Mouse (Mus musculus): ENCODE results near the gene Scgb1b24. TPM values are rescaled to one million over a fixed set of nuclear protein-coding genes. Genes with fewer than 3 reads are reported as not detected.

Scgb1b24 gene
- polyA plus RNA-seq (2016; fragmentation: Nextera tagmentation; extraction: Ambion mirVana): not detected in 2 replicates

GRCm38 (mm10) chr7:33743499-33743898, at the start of gene Scgb1b24:
Scgb1b24 (plus strand) TSS chr7:33743799.
- 75% methylated on average over 3 of the region's 3 CpGs for WGBS
- H3K4me1 ChIP-seq: no peaks in the 10 kb centered on the region
- DNase-seq (ENCODE audit: low spot score): no peak
- H3K27me3 ChIP-seq (ENCODE audit: insufficient read depth, poor library complexity, severe bottlenecking): no peaks in the 10 kb centered on the region
- H3K27ac ChIP-seq: no peak within 1 kb of the TSS
- no peaks in the 10 kb centered on the region for H3K36me3 ChIP-seq
- peaks cover 51% of the 10 kb centered on the region for H3K9me3 ChIP-seq
- H3K4me3 ChIP-seq: no peak within 1 kb of the TSS

- Histone ChIP-seq H3K36me3 (no peaks in the 10 kb centered on the region), H3K27ac (no peak within 1 kb of the TSS), H3K4me1 (no peaks in the 10 kb centered on the region), H3K9me3 (peaks cover 70% of the 10 kb centered on the region), H3K27me3 (ENCODE audit: insufficient read depth, poor library complexity, severe bottlenecking) (no peaks in the 10 kb centered on the region), H3K4me3 (no peak within 1 kb of the TSS)
- no peak for DNase-seq (ENCODE audit: low spot score)
- 73% methylated on average over 2 of the region's 2 CpGs for WGBS
Measured at GRCm38 (mm10) chr7:33739212-33739611, 4.4 kb upstream of the Scgb1b24 start, which contains the start of gene Scgb2b24. Scgb2b24 (minus strand) TSS chr7:33739312.

Other genes with a start within 250 kb of the Scgb1b24 start
- not detected in 2 replicates for gene Scgb2b21, start 223.3 kb upstream of the Scgb1b24 start, polyA plus RNA-seq (2016; fragmentation: Nextera tagmentation; extraction: Ambion mirVana)
- not detected in 2 replicates for gene Scgb2b24, start 4.5 kb upstream of the Scgb1b24 start, polyA plus RNA-seq (2016; fragmentation: Nextera tagmentation; extraction: Ambion mirVana)
- not detected in 2 replicates for gene Scgb2b26, start 201.2 kb downstream of the Scgb1b24 start, polyA plus RNA-seq (2016; fragmentation: Nextera tagmentation; extraction: Ambion mirVana)

Measured in heart, embryonic 10.5 days (tissue).